Mouse (Mus musculus) left cerebral cortex, postnatal 10 days (tissue): ENCODE results near the gene Rrp8. TPM values are rescaled to one million over a fixed set of nuclear protein-coding genes. Genes with fewer than 3 reads are reported as not detected.

Source experiments
- DNase-seq, 2 experiments: peaks; one replicate each; pipeline ENCODE4 v3.0.0; 2021 to 2022; ENCODE audit warnings: low spot score in 2 of 2, mixed read lengths in 1 of 2; ENCODE audit errors: extremely low spot score in 1 of 2
- intact Hi-C: fragments of 180-260 bp; cut with DNase I; formaldehyde crosslinking; loops from one replicate; pipeline ENCODE4 v1.15.1; 2025
- total RNA-seq, 2 experiments: library from RNA; stranded (reverse); gene quantifications; 2 replicates each; pipeline ENCODE4 v1.2.3; 2021

The Rrp8 gene
- 10 to 100 TPM in 1 of 2 experiments, 1 to 10 TPM in 1; 9.9 to 16.0 TPM for total RNA-seq

- intact Hi-C loops: loop anchor here (10.0 kb wide), 2 partner anchors 58 to 102 kb away; partner anchors contain the start of gene Trim3
Observed at GRCm38 (mm10) chr7:105736911-105737521, at the start of gene Rrp8. Gene Rrp8, minus strand, starts transcription at chr7:105737385.

GRCm38 (mm10) chr7:105786506-105787284 is 49.5 kb upstream of the Rrp8 start:
- DNase-seq: peak in 1 of 2 experiments; percentile 30
- intact Hi-C loops: no loop called here

More at GRCm38 (mm10) chr7:105736911-105737521, at the start of gene Rrp8:
- peak in 1 of 2 experiments; percentile 55 for DNase-seq

- intact Hi-C loops: no loop called here
- no peak for DNase-seq
Observed at GRCm38 (mm10) chr7:105784556-105784955, 47.4 kb upstream of the Rrp8 start.

GRCm38 (mm10) chr7:105783861-105784260 is 46.7 kb upstream of the Rrp8 start:
- no peak for DNase-seq
- intact Hi-C loops: no loop called here

GRCm38 (mm10) chr7:105778553-105779265 is 41.5 kb upstream of the Rrp8 start:
- DNase-seq: no peak
- intact Hi-C loops: no loop called here

GRCm38 (mm10) chr7:105777797-105778552 is 40.8 kb upstream of the Rrp8 start:
- peak in 1 of 2 experiments; percentile 76 for DNase-seq
- intact Hi-C loops: no loop called here

- intact Hi-C loops: no loop called here
- no peak for DNase-seq
Observed at GRCm38 (mm10) chr7:105777316-105777715, 40.1 kb upstream of the Rrp8 start.

GRCm38 (mm10) chr7:105776026-105776425 is 38.8 kb upstream of the Rrp8 start:
- intact Hi-C loops: no loop called here

GRCm38 (mm10) chr7:105774661-105775060 is 37.5 kb upstream of the Rrp8 start:
- intact Hi-C loops: no loop called here
- no peak for DNase-seq

More at GRCm38 (mm10) chr7:105776026-105776425, 38.8 kb upstream of the Rrp8 start:
- no peak for DNase-seq

- intact Hi-C loops: no loop called here
- DNase-seq: no peak
Observed at GRCm38 (mm10) chr7:105773041-105773440, 35.9 kb upstream of the Rrp8 start.

- intact Hi-C loops: no loop called here
- DNase-seq: no peak
Observed at GRCm38 (mm10) chr7:105772331-105772730, 35.1 kb upstream of the Rrp8 start.

GRCm38 (mm10) chr7:105769959-105770358 is 32.8 kb upstream of the Rrp8 start:
- no peak for DNase-seq
- intact Hi-C loops: no loop called here

- intact Hi-C loops: no loop called here
- DNase-seq: peak in 1 of 2 experiments; percentile 39
Observed at GRCm38 (mm10) chr7:105767729-105768165, 30.6 kb upstream of the Rrp8 start.

- intact Hi-C loops: no loop called here
- no peak for DNase-seq
Observed at GRCm38 (mm10) chr7:105764331-105764730, 27.1 kb upstream of the Rrp8 start.

GRCm38 (mm10) chr7:105762517-105763270 is 25.5 kb upstream of the Rrp8 start:
- no peak for DNase-seq
- intact Hi-C loops: no loop called here

GRCm38 (mm10) chr7:105761813-105762484 is 24.8 kb upstream of the Rrp8 start:
- intact Hi-C loops: no loop called here
- no peak for DNase-seq

GRCm38 (mm10) chr7:105753281-105753680 is 16.1 kb upstream of the Rrp8 start:
- intact Hi-C loops: no loop called here
- no peak for DNase-seq

- DNase-seq: no peak
- intact Hi-C loops: no loop called here
Observed at GRCm38 (mm10) chr7:105752716-105753115, 15.5 kb upstream of the Rrp8 start.
